Mouse (Mus musculus): ENCODE data around the gene Tmem110. TPM values are rescaled to one million over a fixed set of nuclear protein-coding genes. Genes with fewer than 3 reads are reported as not detected.
A peak's percentile ranks its signal among the peaks of the same experiment; 100 is the strongest.

The Tmem110 gene
- polyA plus RNA-seq, 1 experiment from 2014 or later: 24.4 TPM

DNA sequence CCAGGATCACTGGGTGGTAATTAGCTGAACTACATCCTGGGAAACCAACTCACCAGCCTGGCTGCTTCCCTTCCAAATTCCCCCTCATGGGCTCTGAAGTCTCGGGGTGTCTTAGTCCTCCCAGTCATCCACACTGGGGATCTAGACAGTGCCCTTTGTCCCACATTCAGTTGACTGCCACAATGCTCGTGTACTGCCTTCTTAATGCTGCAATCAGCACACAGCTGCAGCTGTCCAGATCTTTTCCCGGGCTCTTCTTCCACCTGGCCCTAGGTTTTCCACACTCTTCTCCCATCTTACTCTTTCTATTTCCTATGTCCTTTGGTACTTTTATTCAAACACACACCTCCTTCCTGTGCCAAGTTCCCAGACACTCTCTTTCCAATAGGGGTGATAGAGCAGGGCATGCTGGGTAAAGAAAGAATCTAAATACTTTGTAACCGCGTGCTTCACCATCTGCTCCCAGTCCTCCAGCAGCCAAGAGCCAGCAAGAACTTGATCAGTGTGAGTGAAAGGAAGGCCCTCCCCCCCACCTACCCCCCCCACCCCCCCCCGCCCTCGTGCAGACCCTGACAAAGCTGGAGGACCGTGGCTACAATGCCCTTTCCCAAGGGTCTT is 96.8 kb downstream of the Tmem110 start:
- Histone ChIP-seq H3K4me1 (peaks cover 14% of the 10 kb centered on the region), H3K9me3 (replicated peaks) (no peaks in the 10 kb centered on the region), H3K36me3 (no peaks in the 10 kb centered on the region), H3K4me3 (no peak overlapping the region), H3K27me3 (ENCODE audit: low read depth, poor library complexity, severe bottlenecking) (no peaks in the 10 kb centered on the region), H3K27ac (replicated peaks) (peak overlapping the region; percentile 64)
- WGBS: 75% methylated on average over 8 of the region's 8 CpGs
- no peak for DNase-seq (ENCODE audit: low spot score)

DNA sequence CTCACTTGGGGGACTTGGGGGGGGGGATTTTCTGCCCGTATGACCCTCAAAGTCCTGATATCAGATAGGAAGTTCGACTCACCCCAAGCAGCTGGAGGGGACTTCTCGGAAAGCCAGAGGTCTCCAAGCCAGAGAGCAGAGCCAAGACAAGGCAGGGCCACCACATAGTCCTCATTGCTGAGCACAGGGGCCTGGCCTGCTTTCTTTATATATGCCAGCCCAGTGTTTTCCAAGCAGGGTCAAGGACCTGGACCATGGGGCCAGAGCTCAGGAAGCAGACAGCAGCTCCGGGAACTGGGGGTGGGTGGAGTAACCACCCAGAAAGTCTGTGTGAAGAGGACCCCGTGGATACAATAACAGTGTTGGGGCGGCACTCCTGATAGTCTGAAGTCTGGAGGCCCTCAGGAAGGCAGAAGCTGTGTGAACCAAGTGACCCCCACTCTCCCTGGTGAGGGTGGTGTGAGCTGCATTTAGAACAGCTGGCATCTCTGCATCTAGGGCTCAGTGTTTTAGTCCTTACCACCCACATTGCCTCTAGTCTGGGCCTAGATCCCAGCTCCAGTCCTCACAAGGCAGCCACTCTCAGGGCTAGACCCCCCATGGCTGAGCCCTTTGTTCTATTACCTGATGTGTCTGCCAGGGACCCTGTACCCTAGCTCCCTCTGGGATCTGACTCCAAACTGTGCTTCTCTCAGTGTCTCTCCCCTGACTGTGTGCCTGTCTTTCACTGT is 98.2 kb downstream of the Tmem110 start, which contains the start of gene Itih3:
Gene Itih3, minus strand, starts transcription at position 386 of the 731 bp plus-strand sequence.
- Histone ChIP-seq H3K4me3 (no peak within 1 kb of the TSS), H3K9me3 (replicated peaks) (no peaks in the 10 kb centered on the region), H3K27ac (replicated peaks) (peak within 1 kb of the TSS; percentile 64), H3K4me1 (peaks cover 14% of the 10 kb centered on the region), H3K27me3 (ENCODE audit: low read depth, poor library complexity, severe bottlenecking) (no peaks in the 10 kb centered on the region), H3K36me3 (no peaks in the 10 kb centered on the region)
- 70% methylated on average over 6 of the region's 6 CpGs for WGBS
- DNase-seq (ENCODE audit: low spot score): no peak

DNA sequence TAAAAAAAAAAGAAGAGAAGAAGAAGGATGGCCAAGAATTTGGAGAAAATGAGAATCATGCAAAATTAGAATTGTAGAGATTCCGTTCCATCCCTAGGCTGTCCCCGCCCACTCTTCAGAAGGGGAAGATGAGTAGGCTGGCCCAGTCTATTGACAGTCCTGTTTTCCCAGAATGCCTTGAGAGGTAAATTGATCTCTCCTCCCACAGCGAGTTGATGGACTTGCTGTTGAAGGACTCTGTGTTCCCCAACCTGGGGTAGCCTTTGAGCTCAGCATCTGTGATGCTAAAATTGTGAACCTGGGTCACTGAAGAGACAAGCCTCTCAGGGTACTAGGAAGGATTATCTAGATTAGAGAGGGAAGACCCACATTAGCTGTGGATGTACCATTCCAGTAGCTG is 100.1 kb downstream of the Tmem110 start:
- Histone ChIP-seq H3K27me3 (ENCODE audit: low read depth, poor library complexity, severe bottlenecking) (no peaks in the 10 kb centered on the region), H3K4me3 (no peak overlapping the region), H3K27ac (replicated peaks) (no peak overlapping the region), H3K4me1 (peaks cover 14% of the 10 kb centered on the region), H3K9me3 (replicated peaks) (no peaks in the 10 kb centered on the region), H3K36me3 (no peaks in the 10 kb centered on the region)
- WGBS: 94% methylated on average over 3 of the region's 3 CpGs
- DNase-seq (ENCODE audit: low spot score): no peak

Other genes with a start within 250 kb of the Tmem110 start
- 20.8 and 23.2 TPM in 2 replicates for gene Prkcd, start 199.4 kb upstream of the Tmem110 start, polyA plus RNA-seq (2016; fragmentation: Nextera tagmentation; extraction: Ambion mirVana)
- 14.8 and 15.3 TPM in 2 replicates for gene Rft1, start 171.2 kb upstream of the Tmem110 start, polyA plus RNA-seq (2016; fragmentation: Nextera tagmentation; extraction: Ambion mirVana)
- gene Sfmbt1, start 110.7 kb upstream of the Tmem110 start, polyA plus RNA-seq (2016; fragmentation: Nextera tagmentation; extraction: Ambion mirVana): 22.4 and 22.6 TPM in 2 replicates
- 0.19 and 0.46 TPM in 2 replicates for gene Mustn1, start 53.6 kb downstream of the Tmem110 start, polyA plus RNA-seq (2016; fragmentation: Nextera tagmentation; extraction: Ambion mirVana)
- not detected in 2 replicates for gene Itih4, start 60.9 kb downstream of the Tmem110 start, polyA plus RNA-seq (2016; fragmentation: Nextera tagmentation; extraction: Ambion mirVana)
- 0.53 and 0.59 TPM in 2 replicates for gene Itih3, start 98.2 kb downstream of the Tmem110 start, polyA plus RNA-seq (2016; fragmentation: Nextera tagmentation; extraction: Ambion mirVana)
- gene Itih1, start 117.7 kb downstream of the Tmem110 start, polyA plus RNA-seq (2016; fragmentation: Nextera tagmentation; extraction: Ambion mirVana): not detected in 2 replicates
- gene Nek4, start 125.8 kb downstream of the Tmem110 start, polyA plus RNA-seq (2016; fragmentation: Nextera tagmentation; extraction: Ambion mirVana): 22.7 and 24.7 TPM in 2 replicates
- gene Glt8d1, start 175.8 kb downstream of the Tmem110 start, polyA plus RNA-seq (2016; fragmentation: Nextera tagmentation; extraction: Ambion mirVana): 52.4 and 53.8 TPM in 2 replicates
- 274 and 277 TPM in 2 replicates for gene Spcs1, start 176.1 kb downstream of the Tmem110 start, polyA plus RNA-seq (2016; fragmentation: Nextera tagmentation; extraction: Ambion mirVana)
- 158 and 170 TPM in 2 replicates for gene Pbrm1, start 193.5 kb downstream of the Tmem110 start, polyA plus RNA-seq (2016; fragmentation: Nextera tagmentation; extraction: Ambion mirVana)
- gene Gnl3, start 193.6 kb downstream of the Tmem110 start, polyA plus RNA-seq (2016; fragmentation: Nextera tagmentation; extraction: Ambion mirVana): 94.0 and 121 TPM in 2 replicates

Data from midbrain, embryonic 10.5 days (tissue).